Mouse (Mus musculus): ENCODE results near the gene 4930444G20Rik. TPM values are rescaled to one million over a fixed set of nuclear protein-coding genes. Genes with fewer than 3 reads are reported as not detected.
A peak's percentile ranks its signal among the peaks of the same experiment; 100 is the strongest.
"Not testable (repeated sequence)": the region's sequence is repeated elsewhere in the genome, so short reads cannot be mapped to it uniquely, and the experiment has no call there.

The 4930444G20Rik gene
- polyA plus RNA-seq (2015; fragmentation: Nextera tagmentation; extraction: Ambion mirVana): not detected in 2 replicates

- H3K4me3 ChIP-seq (replicated peaks; ENCODE audit: low read length); H3K27ac ChIP-seq (ENCODE audit: low read length); H3K9me3 ChIP-seq (ENCODE audit: control insufficient read depth, low read length); H3K4me1 ChIP-seq (replicated peaks; ENCODE audit: control insufficient read depth, insufficient read depth, low read length); H3K27me3 ChIP-seq (replicated peaks; ENCODE audit: control insufficient read depth, insufficient read depth, low read length); H3K9ac ChIP-seq (replicated peaks; ENCODE audit: low read depth, low read length); ATAC-seq; H3K36me3 ChIP-seq (ENCODE audit: control insufficient read depth, insufficient read depth); H3K4me2 ChIP-seq (ENCODE audit: low read length): not testable (repeated sequence)
- WGBS: 95% methylated on average over 7 of the region's 7 CpGs
Observed at GRCm38 (mm10) chr10:22067979-22068378, at the start of gene 4930444G20Rik. TSS of gene 4930444G20Rik (minus strand) at chr10:22068079.

GRCm38 (mm10) chr10:22074531-22074930 is 6.7 kb upstream of the 4930444G20Rik start:
- Histone ChIP-seq H3K36me3 (ENCODE audit: control insufficient read depth, insufficient read depth) (no peaks in the 10 kb centered on the region), H3K4me2 (ENCODE audit: low read length) (no peak overlapping the region), H3K27me3 (replicated peaks; ENCODE audit: control insufficient read depth, insufficient read depth, low read length) (no peaks in the 10 kb centered on the region), H3K4me1 (replicated peaks; ENCODE audit: control insufficient read depth, insufficient read depth, low read length) (no peaks in the 10 kb centered on the region), H3K9ac (replicated peaks; ENCODE audit: low read depth, low read length) (no peak overlapping the region), H3K27ac (ENCODE audit: low read length) (no peak overlapping the region), H3K9me3 (ENCODE audit: control insufficient read depth, low read length) (no peaks in the 10 kb centered on the region), H3K4me3 (replicated peaks; ENCODE audit: low read length) (no peak overlapping the region)
- ATAC-seq: no peak
- WGBS: 93% methylated on average over 2 of the region's 2 CpGs

- Histone ChIP-seq H3K27ac (ENCODE audit: low read length) (no peak overlapping the region), H3K36me3 (ENCODE audit: control insufficient read depth, insufficient read depth) (no peaks in the 10 kb centered on the region), H3K4me3 (replicated peaks; ENCODE audit: low read length) (no peak overlapping the region), H3K9me3 (ENCODE audit: control insufficient read depth, low read length) (no peaks in the 10 kb centered on the region), H3K27me3 (replicated peaks; ENCODE audit: control insufficient read depth, insufficient read depth, low read length) (no peaks in the 10 kb centered on the region), H3K4me2 (ENCODE audit: low read length) (no peak overlapping the region), H3K4me1 (replicated peaks; ENCODE audit: control insufficient read depth, insufficient read depth, low read length) (no peaks in the 10 kb centered on the region), H3K9ac (replicated peaks; ENCODE audit: low read depth, low read length) (no peak overlapping the region)
- WGBS: 70% methylated on average over 2 of the region's 2 CpGs
- no peak for ATAC-seq
Observed at GRCm38 (mm10) chr10:22072739-22073138, 4.9 kb upstream of the 4930444G20Rik start.

- Histone ChIP-seq H3K9me3 (ENCODE audit: control insufficient read depth, low read length) (no peaks in the 10 kb centered on the region), H3K27ac (ENCODE audit: low read length) (no peak overlapping the region), H3K9ac (replicated peaks; ENCODE audit: low read depth, low read length) (no peak overlapping the region), H3K4me3 (replicated peaks; ENCODE audit: low read length) (no peak overlapping the region), H3K4me1 (replicated peaks; ENCODE audit: control insufficient read depth, insufficient read depth, low read length) (no peaks in the 10 kb centered on the region), H3K36me3 (ENCODE audit: control insufficient read depth, insufficient read depth) (no peaks in the 10 kb centered on the region), H3K27me3 (replicated peaks; ENCODE audit: control insufficient read depth, insufficient read depth, low read length) (no peaks in the 10 kb centered on the region), H3K4me2 (ENCODE audit: low read length) (no peak overlapping the region)
- WGBS: 63% methylated on average over 4 of the region's 4 CpGs
- no peak for ATAC-seq
Observed at GRCm38 (mm10) chr10:22070576-22070975, 2.7 kb upstream of the 4930444G20Rik start.

- H3K27me3 ChIP-seq (replicated peaks; ENCODE audit: control insufficient read depth, insufficient read depth, low read length): no peaks in the 10 kb centered on the region
- WGBS: 93% methylated on average over 2 of the region's 2 CpGs
- H3K9me3 ChIP-seq (ENCODE audit: control insufficient read depth, low read length): no peaks in the 10 kb centered on the region
- no peak for ATAC-seq
- no peaks in the 10 kb centered on the region for H3K36me3 ChIP-seq (ENCODE audit: control insufficient read depth, insufficient read depth)
- no peak overlapping the region for H3K27ac ChIP-seq (ENCODE audit: low read length)
- H3K4me2 ChIP-seq (ENCODE audit: low read length): no peak overlapping the region
- no peak overlapping the region for H3K9ac ChIP-seq (replicated peaks; ENCODE audit: low read depth, low read length)
- no peaks in the 10 kb centered on the region for H3K4me1 ChIP-seq (replicated peaks; ENCODE audit: control insufficient read depth, insufficient read depth, low read length)
- no peak overlapping the region for H3K4me3 ChIP-seq (replicated peaks; ENCODE audit: low read length)
Observed at GRCm38 (mm10) chr10:22070168-22070567, 2.3 kb upstream of the 4930444G20Rik start.

- H3K4me2 ChIP-seq (ENCODE audit: low read length): peak overlapping the region; percentile 84
- no peaks in the 10 kb centered on the region for H3K9me3 ChIP-seq (ENCODE audit: control insufficient read depth, low read length)
- H3K27me3 ChIP-seq (replicated peaks; ENCODE audit: control insufficient read depth, insufficient read depth, low read length): no peaks in the 10 kb centered on the region
- H3K9ac ChIP-seq (replicated peaks; ENCODE audit: low read depth, low read length): no peak overlapping the region
- no peak overlapping the region for H3K27ac ChIP-seq (ENCODE audit: low read length)
- peaks cover 5% of the 10 kb centered on the region for H3K4me1 ChIP-seq (replicated peaks; ENCODE audit: control insufficient read depth, insufficient read depth, low read length)
- ATAC-seq: no peak
- WGBS: 89% methylated on average over 2 of the region's 2 CpGs
- H3K36me3 ChIP-seq (ENCODE audit: control insufficient read depth, insufficient read depth): no peaks in the 10 kb centered on the region
- no peak overlapping the region; the same call in 1 of the 2 replicates for H3K4me3 ChIP-seq (replicated peaks; ENCODE audit: low read length)
Observed at GRCm38 (mm10) chr10:22059415-22059814, 8.5 kb downstream of the 4930444G20Rik start.

GRCm38 (mm10) chr10:22059026-22059325 is 8.9 kb downstream of the 4930444G20Rik start:
- Histone ChIP-seq H3K27ac (ENCODE audit: low read length) (no peak overlapping the region), H3K9me3 (ENCODE audit: control insufficient read depth, low read length) (no peaks in the 10 kb centered on the region), H3K9ac (replicated peaks; ENCODE audit: low read depth, low read length) (peak overlapping the region; percentile 60), H3K4me1 (replicated peaks; ENCODE audit: control insufficient read depth, insufficient read depth, low read length) (peaks cover 5% of the 10 kb centered on the region), H3K27me3 (replicated peaks; ENCODE audit: control insufficient read depth, insufficient read depth, low read length) (no peaks in the 10 kb centered on the region), H3K36me3 (ENCODE audit: control insufficient read depth, insufficient read depth) (no peaks in the 10 kb centered on the region), H3K4me2 (ENCODE audit: low read length) (peak overlapping the region; percentile 84), H3K4me3 (replicated peaks; ENCODE audit: low read length) (peak overlapping the region; percentile 57)
- WGBS: 14% methylated on average over 12 of the region's 12 CpGs
- ATAC-seq: no peak

- no peaks in the 10 kb centered on the region for H3K9me3 ChIP-seq (ENCODE audit: control insufficient read depth, low read length)
- peak overlapping the region; percentile 57 for H3K4me3 ChIP-seq (replicated peaks; ENCODE audit: low read length)
- 9% methylated on average over 41 of the region's 41 CpGs for WGBS
- H3K27ac ChIP-seq (ENCODE audit: low read length): no peak overlapping the region
- H3K4me1 ChIP-seq (replicated peaks; ENCODE audit: control insufficient read depth, insufficient read depth, low read length): peaks cover 5% of the 10 kb centered on the region
- H3K36me3 ChIP-seq (ENCODE audit: control insufficient read depth, insufficient read depth): no peaks in the 10 kb centered on the region
- H3K4me2 ChIP-seq (ENCODE audit: low read length): peak overlapping the region; percentile 84
- peak; percentile 99 for ATAC-seq
- H3K9ac ChIP-seq (replicated peaks; ENCODE audit: low read depth, low read length): peak overlapping the region; percentile 60
- no peaks in the 10 kb centered on the region for H3K27me3 ChIP-seq (replicated peaks; ENCODE audit: control insufficient read depth, insufficient read depth, low read length)
Observed at GRCm38 (mm10) chr10:22058218-22059025, 9.5 kb downstream of the 4930444G20Rik start.

- Histone ChIP-seq H3K36me3 (ENCODE audit: control insufficient read depth, insufficient read depth) (no peaks in the 10 kb centered on the region), H3K4me2 (ENCODE audit: low read length) (no peak overlapping the region), H3K9ac (replicated peaks; ENCODE audit: low read depth, low read length) (no peak overlapping the region), H3K27me3 (replicated peaks; ENCODE audit: control insufficient read depth, insufficient read depth, low read length) (no peaks in the 10 kb centered on the region), H3K9me3 (ENCODE audit: control insufficient read depth, low read length) (no peaks in the 10 kb centered on the region), H3K27ac (ENCODE audit: low read length) (no peak overlapping the region), H3K4me3 (replicated peaks; ENCODE audit: low read length) (no peak overlapping the region), H3K4me1 (replicated peaks; ENCODE audit: control insufficient read depth, insufficient read depth, low read length) (peaks cover 5% of the 10 kb centered on the region)
- ATAC-seq: no peak
Observed at GRCm38 (mm10) chr10:22055308-22055707, 12.6 kb downstream of the 4930444G20Rik start.

- not testable (repeated sequence) for H3K9me3 ChIP-seq (ENCODE audit: control insufficient read depth, low read length); H3K27ac ChIP-seq (ENCODE audit: low read length); H3K4me3 ChIP-seq (replicated peaks; ENCODE audit: low read length); H3K36me3 ChIP-seq (ENCODE audit: control insufficient read depth, insufficient read depth); ATAC-seq; H3K4me1 ChIP-seq (replicated peaks; ENCODE audit: control insufficient read depth, insufficient read depth, low read length); H3K27me3 ChIP-seq (replicated peaks; ENCODE audit: control insufficient read depth, insufficient read depth, low read length); H3K4me2 ChIP-seq (ENCODE audit: low read length); H3K9ac ChIP-seq (replicated peaks; ENCODE audit: low read depth, low read length)
- WGBS: 12% methylated on average over 3 of the region's 3 CpGs
Observed at GRCm38 (mm10) chr10:22036256-22036655, 31.6 kb downstream of the 4930444G20Rik start.
